Mouse (Mus musculus) neural tube, embryonic 11.5 days (tissue): ENCODE data around the gene Chst3. TPM values are rescaled to one million over a fixed set of nuclear protein-coding genes. Genes with fewer than 3 reads are reported as not detected.

Experiments used
- ATAC-seq: fragments of 200-750 bp; cut with Nextera tagmentation; 2 replicates; pipeline ENCODE4 v1.8.0; 2017; ENCODE audit warnings: moderate number of reproducible peaks, mild to moderate bottlenecking, moderate TSS enrichment, moderate library complexity; ENCODE audit not compliant: insufficient read depth, low FRiP score, low TSS enrichment
- DNase-seq: peaks from one replicate; pipeline ENCODE4 v3.0.0-alpha.2; 2015; ENCODE audit warnings: low spot score
- H3K27ac ChIP-seq: fragments of 300-500 bp; sonication (generic); 2 replicates; pipeline ENCODE4 v1.5.1; 2014; ENCODE audit warnings: low read depth, mild to moderate bottlenecking, low read length
- H3K27me3 ChIP-seq: fragments of 300-500 bp; sonication (generic); 2 replicates; pipeline ENCODE4 v1.6.1; 2014; ENCODE audit warnings: mild to moderate bottlenecking, low read length, mixed read lengths; ENCODE audit not compliant: control insufficient read depth, insufficient read depth
- H3K36me3 ChIP-seq: fragments of 300-500 bp; sonication (generic); 2 replicates; pipeline ENCODE4 v1.6.1; 2014; ENCODE audit warnings: mild to moderate bottlenecking, low read length, moderate library complexity, mixed read lengths; ENCODE audit not compliant: control insufficient read depth, insufficient read depth
- H3K4me1 ChIP-seq: fragments of 300-500 bp; sonication (generic); 2 replicates; pipeline ENCODE4 v1.6.1; 2014; ENCODE audit warnings: low read length, mixed read lengths; ENCODE audit not compliant: control insufficient read depth, insufficient read depth
- H3K4me2 ChIP-seq: fragments of 300-500 bp; sonication (generic); 2 replicates; pipeline ENCODE4 v1.6.1; 2014; ENCODE audit warnings: low read depth, mild to moderate bottlenecking, moderate library complexity
- H3K4me3 ChIP-seq: fragments of 300-500 bp; sonication (generic); 2 replicates; pipeline ENCODE4 v1.5.1; 2014; ENCODE audit warnings: low read depth, low read length
- H3K9ac ChIP-seq: fragments of 300-500 bp; sonication (generic); 2 replicates; pipeline ENCODE4 v1.6.1; 2014; ENCODE audit warnings: mild to moderate bottlenecking, low read length
- H3K9me3 ChIP-seq: fragments of 300-500 bp; sonication (generic); 2 replicates; pipeline ENCODE4 v1.6.1; 2016; ENCODE audit warnings: low read length; ENCODE audit not compliant: control insufficient read depth
- WGBS: fragments of 180-500 bp; shearing (Covaris S2); extraction: QIAGEN DNeasy Blood & Tissue Kit; methylation state at CpG from one replicate; pipeline ENCODE4 v1.1.7; 2014; 5-methylcytosine and 5-hydroxymethylcytosine counted together
- polyA plus RNA-seq: library from polyadenylated mRNA; unstranded; fragments of >200 nt; fragmentation: Nextera tagmentation; extraction: Ambion mirVana; gene quantifications from 2 replicates; pipeline ENCODE4 v1.2.1, GENCODE M21; 2014

The Chst3 gene
- polyA plus RNA-seq, 1 experiment from 2014 or later = 1.6 TPM

DNA sequence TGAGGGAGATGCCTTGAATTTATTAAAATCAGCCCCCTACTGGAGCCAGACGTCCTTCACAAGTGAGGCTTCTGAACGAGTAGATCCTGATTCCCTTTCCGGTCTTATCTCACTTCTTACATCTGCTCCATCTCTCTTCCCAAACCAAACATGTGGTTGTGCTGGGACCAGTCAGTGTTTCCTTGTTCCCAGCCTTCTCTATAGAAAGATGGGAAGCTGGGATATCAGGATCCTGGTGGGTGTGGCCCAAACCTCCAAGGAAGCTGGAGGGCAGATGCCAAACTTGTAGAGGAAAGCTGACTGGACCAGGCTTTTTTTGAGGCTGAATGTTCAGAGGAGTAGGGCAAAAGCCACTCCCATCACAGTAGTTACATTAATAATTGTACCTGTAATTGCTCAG is 44.6 kb downstream of the Chst3 start:
- Histone ChIP-seq H3K27me3 (no peaks in the 10 kb centered on the region), H3K27ac (no peak overlapping the region), H3K36me3 (no peaks in the 10 kb centered on the region), H3K9me3 (no peaks in the 10 kb centered on the region), H3K9ac (no peak overlapping the region), H3K4me1 (no peaks in the 10 kb centered on the region), H3K4me2 (no peak overlapping the region), H3K4me3 (no peak overlapping the region)
- DNase-seq = no peak
- WGBS = 75% methylated on average over 3 of the region's 3 CpGs
- no peak for ATAC-seq

DNA sequence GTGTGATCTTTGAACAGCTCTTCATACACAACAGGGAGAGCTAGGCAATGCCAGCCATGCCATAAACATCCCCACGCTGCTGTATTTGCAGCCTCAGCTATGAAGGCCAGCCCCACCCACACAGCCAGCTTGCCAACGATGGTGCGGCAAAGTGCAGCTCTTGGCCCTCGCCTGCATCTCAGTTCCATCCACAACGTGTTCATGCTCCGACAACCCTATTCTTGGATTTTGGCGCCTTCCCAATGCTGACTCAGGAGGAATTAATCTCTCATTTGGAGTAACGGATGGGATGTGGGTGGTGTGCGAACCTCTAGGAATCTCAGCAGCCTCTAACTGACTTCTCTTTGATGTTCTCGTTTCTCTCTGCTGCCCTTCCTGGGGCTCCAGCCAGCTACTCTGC is 46.0 kb downstream of the Chst3 start:
- WGBS = 83% methylated on average over 10 of the region's 10 CpGs
- Histone ChIP-seq H3K27me3 (no peaks in the 10 kb centered on the region), H3K4me3 (no peak overlapping the region), H3K9ac (no peak overlapping the region), H3K36me3 (no peaks in the 10 kb centered on the region), H3K27ac (no peak overlapping the region), H3K4me1 (no peaks in the 10 kb centered on the region), H3K9me3 (no peaks in the 10 kb centered on the region), H3K4me2 (no peak overlapping the region)
- DNase-seq (no peak), ATAC-seq (no peak)

DNA sequence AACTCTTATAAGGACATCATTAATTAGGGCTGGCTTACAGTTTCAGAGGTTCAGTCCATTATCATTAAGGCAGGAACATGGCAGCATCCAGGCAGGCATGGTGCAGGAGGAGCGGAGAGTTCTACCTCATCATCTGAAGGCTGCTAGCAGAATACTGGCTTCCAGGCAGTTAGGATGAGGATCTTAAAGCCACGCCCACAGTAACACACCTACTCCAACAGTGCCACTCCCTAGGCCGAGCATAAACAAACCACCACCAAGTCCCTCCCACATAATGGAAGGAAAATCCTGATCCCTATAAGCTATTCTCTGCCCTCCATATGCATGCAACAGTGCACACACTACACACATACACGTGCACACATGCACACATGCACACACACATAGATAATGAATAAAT is 46.8 kb downstream of the Chst3 start:
- Histone ChIP-seq H3K27ac (no peak overlapping the region), H3K27me3 (no peaks in the 10 kb centered on the region), H3K36me3 (no peaks in the 10 kb centered on the region), H3K4me3 (no peak overlapping the region), H3K4me2 (no peak overlapping the region), H3K9me3 (no peaks in the 10 kb centered on the region), H3K9ac (no peak overlapping the region), H3K4me1 (no peaks in the 10 kb centered on the region)
- 92% methylated on average over 4 of the region's 4 CpGs for WGBS
- DNase-seq (no peak), ATAC-seq (no peak)

GRCm38 (mm10) chr10:60171368-60171767 is 47.7 kb downstream of the Chst3 start:
- DNase-seq (no peak), ATAC-seq (no peak)
- H3K4me1 ChIP-seq = no peaks in the 10 kb centered on the region
- H3K27me3 ChIP-seq = no peaks in the 10 kb centered on the region
- no peak overlapping the region for H3K9ac ChIP-seq
- H3K27ac ChIP-seq = no peak overlapping the region
- 94% methylated on average over 5 of the region's 5 CpGs for WGBS
- no peak overlapping the region for H3K4me3 ChIP-seq
- H3K9me3 ChIP-seq = no peaks in the 10 kb centered on the region
- H3K36me3 ChIP-seq = no peaks in the 10 kb centered on the region
- H3K4me2 ChIP-seq = no peak overlapping the region

DNA sequence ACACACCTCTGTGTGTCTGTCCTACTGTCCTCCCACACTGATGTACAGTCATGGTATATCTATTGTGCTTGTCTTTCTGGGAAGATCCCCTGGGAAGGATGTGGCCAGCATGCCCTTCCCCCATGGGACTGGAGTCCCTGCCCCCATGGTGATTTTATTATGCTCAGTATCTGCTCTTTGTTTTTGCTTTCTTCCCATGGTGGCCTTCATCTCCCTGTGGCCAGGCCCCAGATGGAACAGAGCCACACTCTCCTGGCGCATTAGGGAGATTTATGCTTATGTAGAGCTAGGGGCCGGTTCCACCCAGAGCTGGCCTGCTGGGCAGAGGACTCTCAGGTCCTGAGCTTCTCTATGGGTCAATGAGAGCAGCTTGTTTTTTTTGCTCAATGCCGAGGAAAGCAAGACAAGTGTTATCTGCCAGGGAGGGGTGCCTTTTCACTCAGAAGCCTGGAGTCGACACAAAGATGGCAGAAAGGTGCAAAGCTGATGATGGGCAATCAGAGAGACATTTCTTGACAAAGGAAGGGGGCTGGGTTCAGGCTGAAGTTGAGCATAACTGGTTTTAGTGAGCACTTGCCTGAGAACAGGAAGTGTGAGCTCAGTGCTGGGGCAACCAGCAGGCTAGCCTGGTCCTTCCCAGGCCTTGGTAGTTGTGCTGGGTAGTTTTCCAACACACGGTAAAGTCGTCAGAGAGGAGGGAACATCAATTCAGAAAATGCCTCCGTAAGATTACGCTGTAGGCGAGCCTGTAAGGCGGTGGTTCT is 48.6 kb downstream of the Chst3 start:
- no peak for DNase-seq

GRCm38 (mm10) chr10:60168960-60169359 is 50.1 kb downstream of the Chst3 start:
- no peak overlapping the region for H3K4me2 ChIP-seq
- no peaks in the 10 kb centered on the region for H3K9me3 ChIP-seq
- 60% methylated on average over 3 of the region's 3 CpGs for WGBS
- no peaks in the 10 kb centered on the region for H3K27me3 ChIP-seq
- H3K4me1 ChIP-seq = no peaks in the 10 kb centered on the region
- no peak overlapping the region for H3K9ac ChIP-seq
- no peak overlapping the region for H3K27ac ChIP-seq
- H3K4me3 ChIP-seq = no peak overlapping the region
- H3K36me3 ChIP-seq = no peaks in the 10 kb centered on the region
- ATAC-seq = no peak
- DNase-seq = no peak

More for the DNA sequence above, 48.6 kb downstream of the Chst3 start:
- no peak overlapping the region for H3K27ac ChIP-seq
- no peak overlapping the region for H3K4me2 ChIP-seq
- H3K9me3 ChIP-seq = no peaks in the 10 kb centered on the region
- 61% methylated on average over 10 of the region's 10 CpGs for WGBS
- no peak overlapping the region for H3K4me3 ChIP-seq
- ATAC-seq = no peak
- no peaks in the 10 kb centered on the region for H3K27me3 ChIP-seq
- no peaks in the 10 kb centered on the region for H3K4me1 ChIP-seq
- H3K36me3 ChIP-seq = no peaks in the 10 kb centered on the region
- no peak overlapping the region for H3K9ac ChIP-seq

- ATAC-seq (no peak), DNase-seq (no peak)
- Histone ChIP-seq H3K4me3 (no peak overlapping the region), H3K36me3 (no peaks in the 10 kb centered on the region), H3K27me3 (no peaks in the 10 kb centered on the region), H3K4me2 (no peak overlapping the region), H3K27ac (no peak overlapping the region), H3K9me3 (no peaks in the 10 kb centered on the region), H3K9ac (no peak overlapping the region), H3K4me1 (no peaks in the 10 kb centered on the region)
- WGBS = 74% methylated on average over 2 of the region's 2 CpGs
Measured at GRCm38 (mm10) chr10:60168306-60168705, 50.8 kb downstream of the Chst3 start.

GRCm38 (mm10) chr10:60166068-60166467 is 53.0 kb downstream of the Chst3 start:
- H3K27me3 ChIP-seq = no peaks in the 10 kb centered on the region
- WGBS = 18% methylated on average over 3 of the region's 3 CpGs
- no peaks in the 10 kb centered on the region for H3K36me3 ChIP-seq
- H3K4me3 ChIP-seq = no peak overlapping the region
- no peak overlapping the region for H3K4me2 ChIP-seq
- no peak overlapping the region for H3K27ac ChIP-seq
- H3K9ac ChIP-seq = no peak overlapping the region
- DNase-seq (no peak), ATAC-seq (no peak)
- no peaks in the 10 kb centered on the region for H3K4me1 ChIP-seq
- no peaks in the 10 kb centered on the region for H3K9me3 ChIP-seq

GRCm38 (mm10) chr10:60164869-60165268 is 54.2 kb downstream of the Chst3 start:
- no peaks in the 10 kb centered on the region for H3K27me3 ChIP-seq
- no peak for DNase-seq
- no peaks in the 10 kb centered on the region for H3K36me3 ChIP-seq
- no peaks in the 10 kb centered on the region for H3K9me3 ChIP-seq
- H3K4me1 ChIP-seq = no peaks in the 10 kb centered on the region
- no peak overlapping the region for H3K27ac ChIP-seq
- ATAC-seq = no peak
- no peak overlapping the region for H3K9ac ChIP-seq
- H3K4me2 ChIP-seq = no peak overlapping the region
- no peak overlapping the region for H3K4me3 ChIP-seq
- WGBS = 97% methylated on average over 1 of the region's 1 CpGs
